Mouse (Mus musculus): ENCODE measurements at regions not wholly inside any gene's neighbourhood (a gene's known extent, or its start where the extent isn't known, plus 50 kb on each side); places are given as distances from the start of the nearest gene placed in this dataset.
A peak's percentile ranks its signal among the peaks of the same experiment; 100 is the strongest.

DNA sequence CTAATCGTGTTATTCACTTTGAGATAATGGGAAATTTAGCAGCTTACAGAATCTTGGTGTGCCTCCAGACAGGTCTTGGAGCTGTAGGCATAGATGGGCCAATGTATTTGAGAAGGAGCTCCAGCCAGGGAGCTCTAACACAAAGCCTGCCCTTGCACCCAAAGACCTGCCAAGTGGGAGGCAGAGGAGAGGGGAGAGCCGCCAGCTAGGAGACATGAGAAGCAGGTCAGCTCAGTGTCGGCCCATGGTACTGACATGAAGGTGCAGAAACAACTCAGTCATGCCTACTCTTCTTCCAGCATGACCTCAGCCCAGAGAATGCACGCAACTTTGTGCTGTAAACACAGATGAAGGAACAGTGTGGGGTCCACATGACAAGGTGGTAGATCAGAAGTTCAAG, 128.8 kb downstream of the Ackr3 start:
- H3K4me1 ChIP-seq (ENCODE audit: control insufficient read depth, insufficient read depth, low read length): no peaks in the 10 kb centered on the region; the same call in 1 of the 2 replicates
- no peak overlapping the region for H3K4me3 ChIP-seq
- no peaks in the 10 kb centered on the region for H3K79me2 ChIP-seq (replicated peaks; ENCODE audit: control insufficient read depth, insufficient read depth, low read length)
- H3K27ac ChIP-seq: no peak overlapping the region
- TF ChIP-seq CTCF (IDR thresholded peaks at IDR 0.05) (no peak), POLR2A (IDR thresholded peaks at IDR 0.05; ENCODE audit: insufficient read depth, low read depth, low read length) (no peak), EP300 (IDR thresholded peaks at IDR 0.05; ENCODE audit: insufficient read depth, low read depth, low read length) (no peak)
- H3K27me3 ChIP-seq (ENCODE audit: control insufficient read depth, insufficient read depth, low read length): no peaks in the 10 kb centered on the region
- H3K9ac ChIP-seq (ENCODE audit: low read depth, low read length): no peak overlapping the region
- DNase-seq: peak in 1 of 2 experiments; percentile 20
- H3K36me3 ChIP-seq (ENCODE audit: control insufficient read depth, insufficient read depth, low read length): no peaks in the 10 kb centered on the region
- intact Hi-C loops (cut with DNase I): no loop called here
- 84% methylated on average over 4 of the region's 4 CpGs for WGBS

DNA sequence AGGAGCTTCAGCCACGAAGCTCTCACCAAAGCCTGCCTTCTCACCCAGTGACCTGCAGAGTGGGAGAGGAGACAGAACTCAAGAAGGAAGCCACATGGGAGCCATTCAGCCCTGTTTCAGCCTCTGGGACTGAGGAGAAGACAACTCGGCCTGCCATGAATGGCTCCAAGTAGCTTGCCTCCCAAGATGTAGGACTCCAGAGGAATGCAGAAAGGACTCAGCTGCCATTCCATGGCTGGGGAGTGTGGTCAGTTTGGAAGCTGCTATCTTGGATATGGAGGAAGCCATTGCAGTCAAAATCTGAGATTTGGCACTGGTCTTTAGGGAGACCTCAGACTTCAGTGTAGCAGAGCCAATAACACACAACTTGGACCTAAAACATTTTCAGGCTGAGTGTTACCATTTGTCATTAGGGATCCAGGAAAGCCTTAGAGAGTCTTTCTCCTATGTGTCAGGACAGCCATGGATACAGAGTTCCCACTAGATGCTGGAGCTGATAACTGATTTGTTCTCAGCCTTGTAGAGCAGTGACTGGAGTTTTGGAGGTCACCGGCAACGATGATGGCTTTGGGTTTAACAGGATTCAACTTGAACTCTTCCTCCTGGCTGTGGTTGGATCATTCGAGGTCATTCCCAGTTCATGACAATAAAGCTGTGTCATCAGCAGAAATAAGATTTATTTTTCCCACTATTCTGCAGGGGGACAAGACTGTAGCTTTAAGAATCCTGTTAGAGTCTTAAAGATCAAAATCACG, 130.1 kb downstream of the Ackr3 start:
- Histone ChIP-seq H3K27ac (no peak overlapping the region), H3K36me3 (ENCODE audit: control insufficient read depth, insufficient read depth, low read length) (no peaks in the 10 kb centered on the region), H3K4me3 (no peak overlapping the region), H3K4me1 (ENCODE audit: control insufficient read depth, insufficient read depth, low read length) (no peaks in the 10 kb centered on the region; the same call in 1 of the 2 replicates), H3K79me2 (replicated peaks; ENCODE audit: control insufficient read depth, insufficient read depth, low read length) (no peaks in the 10 kb centered on the region), H3K27me3 (ENCODE audit: control insufficient read depth, insufficient read depth, low read length) (no peaks in the 10 kb centered on the region), H3K9ac (ENCODE audit: low read depth, low read length) (no peak overlapping the region)
- TF ChIP-seq CTCF (IDR thresholded peaks at IDR 0.05) (no peak), EP300 (IDR thresholded peaks at IDR 0.05; ENCODE audit: insufficient read depth, low read depth, low read length) (no peak), POLR2A (IDR thresholded peaks at IDR 0.05; ENCODE audit: insufficient read depth, low read depth, low read length) (no peak)
- 76% methylated on average over 6 of the region's 6 CpGs for whole genome bisulfite sequencing
- peak in 1 of 2 experiments; percentile 45 for DNase-seq
- intact Hi-C loops (cut with DNase I): no loop called here

DNA sequence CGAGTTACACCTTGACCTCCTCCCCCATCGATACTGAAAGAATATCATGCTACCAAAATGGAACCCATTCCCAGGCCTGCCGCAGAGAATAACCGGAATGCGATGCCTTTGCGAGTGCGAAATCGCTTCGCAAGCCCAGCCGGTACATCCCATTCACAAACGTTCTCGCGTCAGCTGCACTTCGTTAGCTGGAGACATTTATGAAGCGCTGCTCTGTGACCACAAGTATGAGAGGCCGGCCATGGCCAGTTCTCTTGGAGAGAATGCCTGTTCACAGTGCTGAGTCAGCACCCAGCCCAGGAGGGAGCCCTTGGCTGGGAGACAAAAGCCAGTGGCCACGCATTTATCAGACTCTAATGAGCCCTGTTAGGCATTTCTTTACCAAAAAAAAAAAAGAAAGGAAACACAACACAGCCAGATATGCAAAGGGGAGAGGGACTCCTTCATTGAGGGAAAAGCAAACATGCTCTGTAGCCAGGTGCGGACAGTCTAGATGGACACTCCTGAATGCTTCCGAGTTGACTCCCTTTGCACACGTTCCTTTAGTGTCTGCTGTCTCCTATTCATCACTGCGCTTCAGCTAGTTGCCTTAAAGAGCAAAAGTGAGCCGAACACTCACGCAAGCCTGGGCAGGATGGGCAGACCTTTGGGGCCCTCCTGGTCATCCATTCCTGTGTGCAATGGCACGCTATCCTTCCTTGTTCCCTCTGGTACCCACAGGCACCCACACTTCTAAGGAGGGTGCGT, 131.4 kb downstream of the Ackr3 start:
- 82% methylated on average over 25 of the region's 25 CpGs for WGBS
- H3K4me3 ChIP-seq: no peak overlapping the region

DNA sequence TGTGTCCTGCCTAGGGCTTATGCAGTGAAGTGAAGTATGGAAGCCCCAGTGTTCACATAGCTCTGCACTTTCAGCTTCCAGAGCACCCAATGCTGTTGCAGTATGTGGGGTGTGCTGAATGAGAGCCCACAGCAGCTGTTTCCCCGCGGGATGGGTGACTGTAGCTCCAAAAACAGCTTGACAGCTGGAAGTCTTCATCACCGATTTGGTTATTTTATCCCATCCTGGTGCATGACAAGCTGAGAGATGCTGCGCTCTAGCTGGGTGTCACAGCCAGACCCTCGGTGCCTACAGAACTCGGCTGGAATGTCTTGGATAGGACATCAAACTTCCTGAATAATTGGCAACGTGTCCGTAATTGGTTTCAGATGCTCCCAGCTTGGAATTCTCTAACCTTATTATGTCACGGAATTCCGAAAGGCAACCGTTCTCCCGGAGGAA, 134.1 kb downstream of the Ackr3 start:
- Histone ChIP-seq H3K4me3 (no peak overlapping the region), H3K79me2 (replicated peaks; ENCODE audit: control insufficient read depth, insufficient read depth, low read length) (no peaks in the 10 kb centered on the region), H3K27ac (no peak overlapping the region), H3K4me1 (ENCODE audit: control insufficient read depth, insufficient read depth, low read length) (no peaks in the 10 kb centered on the region; the same call in 1 of the 2 replicates), H3K36me3 (ENCODE audit: control insufficient read depth, insufficient read depth, low read length) (no peaks in the 10 kb centered on the region), H3K27me3 (ENCODE audit: control insufficient read depth, insufficient read depth, low read length) (no peaks in the 10 kb centered on the region), H3K9ac (ENCODE audit: low read depth, low read length) (no peak overlapping the region)
- no peak for TF ChIP-seq EP300 (IDR thresholded peaks at IDR 0.05; ENCODE audit: insufficient read depth, low read depth, low read length)
- WGBS: 60% methylated on average over 12 of the region's 12 CpGs
- DNase-seq: peak in 1 of 2 experiments; percentile 25
- intact Hi-C loops (cut with DNase I): no loop called here

More for the DNA sequence above, 131.4 kb downstream of the Ackr3 start:
- H3K27me3 ChIP-seq (ENCODE audit: control insufficient read depth, insufficient read depth, low read length): no peaks in the 10 kb centered on the region
- peak; percentile 29 to 36 for DNase-seq
- no peaks in the 10 kb centered on the region for H3K36me3 ChIP-seq (ENCODE audit: control insufficient read depth, insufficient read depth, low read length)
- intact Hi-C loops (cut with DNase I): no loop called here
- H3K9ac ChIP-seq (ENCODE audit: low read depth, low read length): no peak overlapping the region
- TF ChIP-seq CTCF (IDR thresholded peaks at IDR 0.05) (no peak), EP300 (IDR thresholded peaks at IDR 0.05; ENCODE audit: insufficient read depth, low read depth, low read length) (no peak), POLR2A (IDR thresholded peaks at IDR 0.05; ENCODE audit: insufficient read depth, low read depth, low read length) (no peak)
- no peaks in the 10 kb centered on the region for H3K79me2 ChIP-seq (replicated peaks; ENCODE audit: control insufficient read depth, insufficient read depth, low read length)
- H3K27ac ChIP-seq: no peak overlapping the region
- H3K4me1 ChIP-seq (ENCODE audit: control insufficient read depth, insufficient read depth, low read length): no peaks in the 10 kb centered on the region; the same call in 1 of the 2 replicates

GRCm38 (mm10) chr1:90342346-90342745, 138.6 kb downstream of the Ackr3 start:
- no peak for DNase-seq
- no peak overlapping the region for H3K4me3 ChIP-seq
- no peaks in the 10 kb centered on the region for H3K27me3 ChIP-seq (ENCODE audit: control insufficient read depth, insufficient read depth, low read length)
- H3K27ac ChIP-seq: no peak overlapping the region
- TF ChIP-seq POLR2A (IDR thresholded peaks at IDR 0.05; ENCODE audit: insufficient read depth, low read depth, low read length) (no peak), CTCF (IDR thresholded peaks at IDR 0.05) (no peak), EP300 (IDR thresholded peaks at IDR 0.05; ENCODE audit: insufficient read depth, low read depth, low read length) (no peak)
- H3K36me3 ChIP-seq (ENCODE audit: control insufficient read depth, insufficient read depth, low read length): no peaks in the 10 kb centered on the region
- WGBS: 27% methylated on average over 1 of the region's 1 CpGs
- intact Hi-C loops (cut with DNase I): no loop called here
- H3K4me1 ChIP-seq (ENCODE audit: control insufficient read depth, insufficient read depth, low read length): no peaks in the 10 kb centered on the region
- no peaks in the 10 kb centered on the region for H3K79me2 ChIP-seq (replicated peaks; ENCODE audit: control insufficient read depth, insufficient read depth, low read length)
- no peak overlapping the region for H3K9ac ChIP-seq (ENCODE audit: low read depth, low read length)

DNA sequence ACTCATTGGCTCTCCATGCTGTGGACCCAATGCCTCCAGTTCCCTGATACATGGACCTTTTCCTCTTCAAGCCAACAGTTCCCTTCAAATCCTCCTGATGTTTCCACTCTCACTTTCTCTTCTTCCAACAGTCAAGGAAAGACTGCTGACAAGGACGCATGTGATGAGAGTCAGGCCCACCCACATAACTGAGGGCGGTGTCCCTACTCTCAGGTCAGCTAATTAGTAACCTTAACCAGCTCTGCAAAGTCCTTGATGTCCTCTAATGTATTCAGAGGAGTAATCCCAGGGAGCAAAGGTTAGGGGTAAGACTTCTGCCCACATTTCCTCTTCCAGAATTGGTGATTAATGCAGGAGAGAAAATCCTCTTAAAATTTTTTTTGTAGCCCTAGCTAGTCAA, 139.7 kb downstream of the Ackr3 start:
- H3K79me2 ChIP-seq (replicated peaks; ENCODE audit: control insufficient read depth, insufficient read depth, low read length): no peaks in the 10 kb centered on the region
- no peak overlapping the region for H3K9ac ChIP-seq (ENCODE audit: low read depth, low read length)
- H3K27ac ChIP-seq: no peak overlapping the region
- intact Hi-C loops (cut with DNase I): no loop called here
- no peaks in the 10 kb centered on the region for H3K4me1 ChIP-seq (ENCODE audit: control insufficient read depth, insufficient read depth, low read length)
- no peaks in the 10 kb centered on the region for H3K27me3 ChIP-seq (ENCODE audit: control insufficient read depth, insufficient read depth, low read length)
- no peak overlapping the region for H3K4me3 ChIP-seq
- no peaks in the 10 kb centered on the region for H3K36me3 ChIP-seq (ENCODE audit: control insufficient read depth, insufficient read depth, low read length)
- DNase-seq: no peak
- TF ChIP-seq CTCF (IDR thresholded peaks at IDR 0.05) (no peak), POLR2A (IDR thresholded peaks at IDR 0.05; ENCODE audit: insufficient read depth, low read depth, low read length) (no peak), EP300 (IDR thresholded peaks at IDR 0.05; ENCODE audit: insufficient read depth, low read depth, low read length) (no peak)
- 91% methylated on average over 2 of the region's 2 CpGs for WGBS

All from heart, adult 2 months (tissue).